Mouse (Mus musculus): ENCODE data around the gene Dusp23.
A peak's percentile ranks its signal among the peaks of the same experiment; 100 is the strongest.

Gene Dusp23

DNA sequence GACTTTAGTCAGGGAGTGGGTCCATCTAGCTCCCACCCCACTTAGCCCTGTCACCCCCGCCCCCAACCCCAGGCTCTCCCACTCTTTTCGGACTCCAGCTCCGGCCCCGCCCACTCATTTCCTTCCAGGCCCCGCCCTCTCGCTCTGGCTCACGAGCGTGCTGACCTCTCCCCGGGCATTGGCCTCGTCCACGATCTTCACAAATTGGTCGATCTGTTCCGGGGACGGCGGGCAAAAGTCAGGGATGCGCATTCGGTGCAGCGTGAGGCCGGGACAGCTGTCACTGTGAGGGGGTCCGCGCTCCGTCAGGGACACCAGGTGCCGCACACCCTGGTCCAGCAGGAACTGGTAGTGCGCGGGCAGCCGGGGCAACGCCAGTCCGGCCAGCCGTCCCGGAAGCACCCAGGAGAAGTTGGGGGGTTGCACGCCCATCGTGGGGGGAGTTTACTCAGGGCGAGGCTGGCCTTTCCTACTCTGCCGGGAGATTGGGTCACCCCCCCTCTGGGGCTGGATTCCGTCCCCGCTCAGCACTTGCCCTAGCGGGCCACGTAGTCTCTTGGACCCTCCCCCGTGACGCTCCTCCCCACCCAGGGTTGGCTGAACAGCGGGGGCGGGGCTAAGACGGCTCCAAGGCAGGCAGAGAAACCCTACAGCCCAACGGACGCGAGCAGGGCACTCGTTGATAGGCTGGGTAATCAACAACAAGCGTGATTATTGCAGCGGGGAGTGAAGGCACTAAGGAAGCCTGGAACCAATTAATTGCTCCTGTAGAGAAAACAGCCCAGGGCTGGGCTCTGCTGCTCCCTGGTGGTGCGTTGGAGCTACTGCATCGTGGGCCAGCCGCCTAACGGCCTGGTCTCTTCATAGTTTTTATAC, at the start of gene Dusp23:
Dusp23 (minus strand) TSS at position 512 of the 876 bp plus-strand sequence.
- DNase-seq = peak; percentile 95 to 96

- DNase-seq = no peak
Observed at GRCm38 (mm10) chr1:172680742-172681141, 48.0 kb upstream of the Dusp23 start.

GRCm38 (mm10) chr1:172670716-172671115, 38.0 kb upstream of the Dusp23 start:
- no peak for DNase-seq

- no peak for DNase-seq
Observed at GRCm38 (mm10) chr1:172667597-172667996, 34.8 kb upstream of the Dusp23 start.

DNA sequence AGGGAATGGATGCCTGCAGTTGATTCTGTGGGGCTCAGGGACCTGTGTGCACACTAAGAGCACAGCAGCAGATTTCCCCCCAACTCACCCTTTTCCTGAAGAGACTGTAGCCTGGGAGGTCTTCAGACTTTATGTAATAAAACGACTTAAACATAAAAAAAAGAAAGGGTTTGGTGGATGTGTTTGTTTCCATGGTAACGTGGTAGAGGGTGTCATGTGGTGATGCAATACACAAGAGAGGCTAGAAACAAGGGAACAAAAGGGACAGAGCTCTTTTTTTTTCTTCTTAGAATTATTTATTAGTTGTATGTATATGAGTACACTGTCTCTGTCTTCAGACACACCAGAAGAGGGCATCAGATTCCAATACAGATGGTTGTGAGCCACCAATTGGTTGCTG, 32.7 kb upstream of the Dusp23 start:
- DNase-seq = no peak

DNA sequence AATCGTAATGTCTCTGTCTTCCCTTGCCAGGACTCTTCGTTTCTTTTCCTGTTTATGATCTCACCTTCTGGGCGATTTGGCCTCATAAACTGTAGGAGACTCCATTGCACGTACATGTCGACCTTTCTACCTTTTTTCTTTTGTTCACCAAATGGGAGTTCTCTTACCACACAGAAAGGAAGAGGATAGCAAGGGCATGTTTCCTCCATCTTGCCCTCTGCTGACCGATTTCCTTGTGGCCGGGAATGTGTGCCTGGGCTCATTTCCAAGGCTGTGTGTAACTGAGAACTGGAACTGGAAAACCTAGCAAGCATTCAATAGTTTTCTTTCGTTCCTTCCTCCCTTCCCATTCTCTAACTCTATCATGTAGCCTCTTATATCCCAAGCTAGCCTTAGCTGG, 26.9 kb upstream of the Dusp23 start:
- no peak for DNase-seq

- DNase-seq = no peak
Observed at GRCm38 (mm10) chr1:172657266-172657665, 24.5 kb upstream of the Dusp23 start.

DNA sequence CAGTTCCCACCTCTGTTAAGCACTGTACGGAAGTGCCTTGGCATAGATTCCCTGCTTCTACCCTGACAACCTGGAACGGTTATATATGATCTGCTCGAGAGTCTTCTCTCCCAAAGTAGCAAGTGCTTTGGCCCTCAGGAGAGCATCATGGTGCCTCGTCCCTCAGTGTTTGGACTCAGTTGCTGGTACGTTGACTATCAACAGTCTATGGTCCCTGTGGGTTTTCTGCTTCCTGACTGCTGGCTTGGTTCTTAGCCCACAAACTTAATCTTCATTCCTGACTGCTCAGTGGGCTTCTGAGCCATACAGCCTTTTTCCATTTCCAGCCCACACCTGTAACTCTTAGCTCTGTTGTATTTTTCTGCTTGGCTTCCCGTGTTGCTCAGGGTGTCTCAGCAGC, 21.1 kb upstream of the Dusp23 start:
- DNase-seq = no peak

GRCm38 (mm10) chr1:172652040-172652662, 19.4 kb upstream of the Dusp23 start:
- no peak for DNase-seq

DNA sequence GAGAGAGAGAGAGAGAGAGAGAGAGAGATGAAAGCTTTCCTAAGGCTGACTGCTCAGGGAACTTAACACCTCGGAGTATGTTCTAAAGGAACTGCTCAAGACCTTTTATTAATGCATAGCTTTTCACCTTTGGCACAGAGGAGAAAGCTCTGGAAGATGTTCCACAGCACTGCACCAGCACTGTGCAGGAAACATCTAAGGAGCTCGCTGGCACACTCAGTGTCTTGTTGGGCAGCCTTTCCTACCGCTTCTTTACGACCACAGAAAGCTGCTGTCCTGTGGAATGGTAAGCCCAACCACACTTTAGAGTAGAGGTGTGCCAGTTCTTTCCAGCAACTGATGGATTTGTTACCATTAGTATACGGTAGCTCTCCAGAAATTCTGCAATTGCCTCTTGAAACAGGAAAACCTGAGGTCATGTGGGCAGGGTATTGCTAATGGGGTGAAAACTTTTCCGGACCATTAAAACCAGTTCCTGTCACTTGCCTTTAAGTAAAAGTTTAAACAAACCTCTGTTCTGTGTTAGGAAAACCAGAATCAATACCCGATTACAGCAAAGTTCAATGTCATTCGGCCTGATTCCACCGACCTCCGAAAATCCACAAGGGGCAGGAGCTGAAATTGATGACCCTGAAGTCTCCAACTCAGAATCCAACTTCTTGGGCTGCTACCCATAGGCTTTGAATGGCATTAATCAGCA, 18.7 kb upstream of the Dusp23 start:
- no peak for DNase-seq

DNA sequence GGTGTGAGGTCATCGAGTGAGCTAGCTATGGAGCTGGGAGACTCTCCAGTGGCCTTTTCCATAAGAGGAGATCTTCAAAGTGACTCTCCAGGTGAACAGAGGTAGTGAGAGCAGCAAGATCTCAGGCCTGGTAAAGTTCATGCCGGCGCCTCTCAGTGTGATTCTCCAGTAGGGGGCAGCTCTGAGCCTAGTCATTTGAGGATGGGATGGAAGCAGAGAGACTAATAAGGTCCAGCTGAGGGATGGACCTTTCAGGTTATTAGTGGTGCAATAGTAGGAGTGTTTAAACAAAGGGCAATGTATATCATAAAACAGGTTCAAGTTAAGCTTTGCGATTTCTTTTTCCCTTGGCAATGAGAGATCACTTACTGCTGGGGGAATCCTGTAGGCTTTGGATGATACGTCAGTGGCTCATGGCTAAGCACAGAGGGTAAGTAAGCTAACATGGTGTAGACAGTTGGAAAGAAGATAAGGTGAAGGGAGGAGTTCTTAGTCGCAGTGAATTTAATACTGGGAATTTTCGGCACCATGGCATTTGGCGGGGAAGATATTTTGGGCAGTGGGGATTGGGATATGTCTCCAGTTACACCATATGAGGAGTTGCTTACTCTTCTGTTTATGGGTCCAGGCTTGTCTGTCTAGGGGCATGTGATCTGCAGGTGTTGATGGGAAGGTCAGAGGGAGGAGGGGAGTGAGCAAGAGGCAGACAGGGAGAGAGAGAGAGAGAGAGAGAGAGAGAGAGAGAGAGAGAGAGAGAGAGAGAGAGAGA, 17.9 kb upstream of the Dusp23 start:
- DNase-seq = peak; percentile 51 to 68

DNA sequence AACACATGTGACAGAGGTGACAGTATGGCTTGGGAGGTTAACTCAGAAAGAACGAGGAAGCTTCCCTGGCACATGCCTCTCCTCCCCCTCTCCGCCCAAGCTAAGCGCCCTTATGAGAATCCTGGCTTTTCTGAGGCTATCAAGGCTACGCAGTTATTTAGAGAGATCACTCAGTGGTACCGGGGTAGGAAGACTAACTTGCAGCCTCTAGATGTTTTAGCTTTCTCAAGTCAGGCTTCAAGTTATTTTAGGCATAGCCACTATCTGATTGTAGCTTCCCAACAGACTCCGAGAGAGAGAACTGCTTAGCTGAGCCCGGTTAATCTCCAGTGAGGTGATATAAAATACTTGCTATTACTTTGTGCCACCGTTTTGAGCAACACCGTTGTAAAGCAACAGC, 16.6 kb upstream of the Dusp23 start:
- DNase-seq = no peak

DNA sequence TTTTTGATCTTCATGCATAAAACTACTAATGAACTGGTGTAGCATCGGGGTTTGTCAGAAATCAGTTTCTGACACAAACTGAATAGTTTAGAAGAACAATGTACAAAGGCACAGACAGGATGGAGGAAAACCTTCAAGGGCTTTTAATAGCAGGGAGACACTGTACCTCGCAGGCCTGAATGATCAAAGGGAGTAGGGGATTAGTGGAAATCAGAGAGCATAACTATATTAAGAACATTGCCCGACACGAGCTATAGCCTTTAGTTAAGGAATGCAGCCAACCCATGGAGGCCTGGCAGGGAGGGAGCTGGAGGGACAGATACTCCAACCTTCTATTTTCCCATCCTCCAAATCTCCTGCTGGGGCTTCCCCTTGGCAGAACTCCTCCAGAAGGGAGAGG, 14.5 kb upstream of the Dusp23 start:
- DNase-seq = no peak

DNA sequence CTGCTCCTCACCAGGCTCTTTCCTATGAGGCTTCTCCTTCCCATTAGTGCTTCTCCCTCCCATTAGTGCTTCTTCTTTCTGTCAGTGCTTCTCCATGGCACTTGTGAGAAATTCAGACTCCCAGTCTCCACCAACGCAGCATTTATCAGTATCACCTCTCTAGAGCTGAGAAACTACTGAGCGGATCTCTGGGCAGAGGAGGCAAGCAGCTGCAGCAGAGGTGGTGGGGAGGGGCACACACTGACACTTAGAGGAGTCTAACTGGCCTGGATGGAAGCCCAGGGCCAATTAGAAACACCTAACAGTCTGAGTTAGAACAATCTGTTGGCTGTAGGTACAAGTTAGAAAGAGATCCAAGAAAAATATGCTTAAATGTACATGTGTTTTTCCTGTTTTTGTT, 6.0 kb upstream of the Dusp23 start:
- no peak for DNase-seq

DNA sequence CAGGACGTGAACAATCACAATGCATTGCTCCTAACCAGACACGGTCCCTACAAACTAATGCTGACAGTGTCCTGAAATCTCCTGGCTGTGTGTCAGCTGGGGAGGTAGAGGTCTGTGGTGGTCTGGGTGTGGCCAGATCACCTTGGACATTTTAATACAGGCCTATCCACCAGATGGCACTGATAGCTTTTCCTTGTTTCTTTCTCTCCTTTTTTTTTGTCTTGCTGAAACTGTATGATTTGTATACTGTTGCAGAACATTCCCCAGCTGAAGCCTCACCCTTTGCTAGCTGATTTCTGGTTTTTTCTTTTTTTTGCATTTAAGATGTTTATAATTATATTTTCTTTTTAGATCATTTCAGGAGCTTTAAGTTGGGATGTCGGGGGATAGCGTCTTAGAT, 5.0 kb upstream of the Dusp23 start:
- DNase-seq = no peak

GRCm38 (mm10) chr1:172636266-172636665, 3.5 kb upstream of the Dusp23 start:
- no peak for DNase-seq

DNA sequence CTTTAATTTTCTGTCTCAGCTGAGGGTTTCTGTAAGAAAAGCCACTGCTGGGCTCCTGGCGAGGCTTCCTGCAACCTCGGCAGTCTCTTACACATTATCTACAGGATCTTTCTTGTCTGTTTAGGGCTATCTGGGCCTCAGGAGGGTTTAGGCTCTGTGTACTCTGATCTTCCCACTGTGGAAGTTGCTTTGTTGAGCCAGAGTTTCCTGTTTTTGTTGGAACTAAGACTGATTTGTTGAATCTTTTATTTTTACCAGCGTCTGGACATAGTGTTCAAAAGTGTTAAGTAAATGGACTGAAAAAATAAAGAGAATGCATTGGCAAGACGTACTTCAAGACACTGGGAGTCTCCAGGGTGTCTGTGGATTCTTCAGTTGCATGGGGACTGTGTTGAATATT, 2.5 kb upstream of the Dusp23 start:
- DNase-seq = no peak

- DNase-seq = no peak
Observed at GRCm38 (mm10) chr1:172634136-172634535, 1.4 kb upstream of the Dusp23 start.

DNA sequence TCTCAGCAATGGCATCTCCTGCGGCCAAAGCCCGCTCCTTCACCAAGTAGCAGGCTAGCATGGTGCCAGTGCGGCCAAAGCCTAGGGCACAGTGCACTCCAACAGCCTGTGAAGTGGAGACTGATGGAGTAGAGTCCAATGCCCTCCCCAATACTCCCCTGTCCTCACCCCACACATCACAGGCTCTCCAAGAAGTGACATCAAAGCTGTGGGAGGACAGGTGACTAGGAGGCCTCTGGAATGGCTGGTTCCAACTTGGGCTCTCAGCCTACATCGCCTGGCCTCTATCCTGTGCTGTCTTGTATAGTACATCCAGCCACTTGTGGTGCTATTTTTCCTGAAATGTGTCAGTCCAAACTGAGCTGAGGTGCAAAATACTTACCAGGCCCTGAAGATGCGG, 1.0 kb downstream of the Dusp23 start:
- no peak for DNase-seq

DNA sequence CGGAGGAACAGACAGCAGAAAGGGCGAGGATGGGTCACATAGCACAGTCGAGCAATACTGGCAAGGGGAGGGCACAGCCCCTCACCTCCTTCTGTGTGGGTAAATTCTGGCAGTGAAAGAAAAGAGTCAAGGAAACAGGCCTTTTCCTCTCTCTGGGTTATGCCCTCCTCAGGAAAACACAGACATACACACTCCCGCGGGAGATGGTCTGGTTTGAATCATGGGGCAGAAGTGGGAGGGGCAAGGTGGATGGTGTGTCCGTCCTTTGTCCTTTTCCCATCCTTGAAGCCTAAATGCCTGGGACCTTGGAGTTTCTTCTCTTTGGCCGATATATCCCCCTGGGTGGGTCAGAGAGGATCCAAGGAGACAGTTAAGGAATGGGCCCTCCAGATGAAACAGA, 2.9 kb downstream of the Dusp23 start:
- no peak for DNase-seq

DNA sequence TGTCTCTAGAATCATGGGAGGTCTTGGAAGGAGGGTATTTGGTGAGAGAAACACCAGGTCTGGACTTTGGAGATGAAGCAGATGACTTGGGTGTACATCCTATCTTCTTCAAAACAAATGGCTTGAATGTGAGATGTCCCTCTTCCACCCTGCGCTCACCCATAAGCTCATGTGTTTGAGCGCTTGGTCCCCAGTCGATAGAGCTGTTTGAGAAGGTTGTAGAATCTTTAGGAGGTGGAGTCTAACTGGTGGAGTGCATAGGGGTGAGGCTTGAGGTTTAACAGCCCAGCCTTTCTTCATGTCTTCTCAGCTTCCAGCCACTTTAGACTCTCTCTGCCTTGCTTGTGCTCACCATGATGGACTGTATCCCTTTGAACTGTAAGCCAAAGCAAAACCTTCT, 6.5 kb downstream of the Dusp23 start:
- DNase-seq = no peak

- DNase-seq = no peak
Observed at GRCm38 (mm10) chr1:172624081-172624480, 8.7 kb downstream of the Dusp23 start.

- DNase-seq = no peak
Observed at GRCm38 (mm10) chr1:172623599-172623998, 9.2 kb downstream of the Dusp23 start.
